Comparison of ENCODE assay signal across 1 mouse cellular context in the genomic region with DNA sequence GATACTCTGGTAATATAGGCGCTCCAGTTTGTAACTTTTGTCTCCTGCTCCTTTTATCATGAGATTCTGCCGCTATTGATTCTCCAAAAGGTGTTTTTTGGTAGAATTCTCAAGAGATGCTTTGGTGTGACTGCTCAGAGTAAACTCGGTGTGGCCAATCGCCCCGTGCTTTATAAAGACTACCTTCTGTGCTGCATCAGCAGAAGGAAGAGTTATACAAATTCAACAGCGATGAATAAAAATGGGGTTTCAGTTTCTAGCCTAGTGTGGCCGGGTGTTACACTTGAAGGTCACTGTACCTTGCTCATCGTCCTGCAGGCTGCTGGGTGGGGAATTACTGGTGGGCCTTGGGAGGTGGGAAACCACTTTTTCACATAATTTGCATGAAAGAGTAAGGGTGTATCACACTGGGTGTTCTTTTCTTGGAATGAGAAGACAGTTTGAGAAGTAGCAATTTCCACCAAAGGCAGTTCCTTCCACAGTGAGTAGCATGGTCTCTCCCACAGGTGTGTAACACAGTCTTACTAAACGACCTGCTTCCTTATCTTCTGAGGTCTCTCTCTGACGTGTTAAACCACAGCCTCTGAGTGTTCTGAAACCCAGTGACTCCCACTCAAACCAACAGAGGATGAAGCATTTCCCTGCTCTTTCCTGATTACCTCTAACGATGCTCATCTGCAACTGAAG.
TF ChIP-seq lines count a peak whose summit lies in the region.

No protein-coding gene starts in this region.

TF ChIP-seq in CH12.LX, 34 proteins besides CTCF, POLR2A, EP300 and RAD21 (continued from another document):
- no peak for TF ChIP-seq ZNF384 (IDR thresholded peaks at IDR 0.05; ENCODE audit: low read depth, low read length)
- TF ChIP-seq CHD1 (IDR thresholded peaks at IDR 0.05; ENCODE audit: low read depth, low read length) = no peak
- peak; percentile 73 for TF ChIP-seq BHLHE40 (IDR thresholded peaks at IDR 0.05; ENCODE audit: low read depth, low read length)
- no peak for TF ChIP-seq MAX (IDR thresholded peaks at IDR 0.05; ENCODE audit: low read length)
